Mouse (Mus musculus): ENCODE measurements at regions not wholly inside any gene's neighbourhood (a gene's known extent, or its start where the extent isn't known, plus 50 kb on each side); places are given as distances from the start of the nearest gene placed in this dataset.

GRCm38 (mm10) chr10:39261174-39262145 lies 97.9 kb upstream of the Ccn6 start:
- peak; percentile 54 for DNase-seq (ENCODE audit: low spot score)
- 50% methylated on average over 8 of the region's 8 CpGs for WGBS

DNA sequence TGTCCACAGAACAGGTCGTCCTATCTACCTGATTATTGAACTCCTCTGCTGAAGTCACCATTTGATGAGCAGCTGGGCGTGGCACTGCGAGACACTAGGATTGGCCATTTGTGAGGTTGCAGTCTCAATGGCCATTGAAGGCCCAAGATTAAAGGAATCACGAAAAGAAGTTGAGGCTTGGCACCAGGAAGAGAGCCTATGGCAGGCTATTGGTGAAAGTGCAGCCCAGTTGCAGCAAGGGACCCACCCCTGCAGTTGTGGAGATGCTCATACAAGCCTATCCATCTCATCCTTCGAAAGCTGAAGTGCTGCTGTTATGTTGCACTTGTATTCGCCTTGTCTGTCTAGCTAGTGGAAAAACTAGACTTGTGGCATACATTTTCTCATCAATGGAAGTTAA lies 96.5 kb upstream of the Ccn6 start:
- H3K4me1 ChIP-seq (ENCODE audit: control insufficient read depth, insufficient read depth, low read length): peaks cover 20% of the 10 kb centered on the region
- H3K27me3 ChIP-seq (replicated peaks; ENCODE audit: control insufficient read depth, insufficient read depth, low read length): no peaks in the 10 kb centered on the region
- H3K27ac ChIP-seq (ENCODE audit: low read depth, low read length): no peak overlapping the region
- H3K4me3 ChIP-seq (ENCODE audit: low read depth, low read length): no peak overlapping the region
- ATAC-seq (no peak), DNase-seq (ENCODE audit: low spot score) (no peak)
- WGBS: 69% methylated on average over 6 of the region's 6 CpGs
- H3K9ac ChIP-seq (ENCODE audit: low read length): no peak overlapping the region
- H3K36me3 ChIP-seq (ENCODE audit: control insufficient read depth, insufficient read depth, low read length): no peaks in the 10 kb centered on the region
- no peak overlapping the region for H3K4me2 ChIP-seq (ENCODE audit: low read length)
- no peaks in the 10 kb centered on the region for H3K9me3 ChIP-seq (replicated peaks; ENCODE audit: control insufficient read depth, low read length)

More at GRCm38 (mm10) chr10:39261174-39262145, 97.9 kb upstream of the Ccn6 start:
- H3K36me3 ChIP-seq (ENCODE audit: control insufficient read depth, insufficient read depth, low read length): no peaks in the 10 kb centered on the region
- H3K4me2 ChIP-seq (ENCODE audit: low read length): no peak overlapping the region
- H3K27ac ChIP-seq (ENCODE audit: low read depth, low read length): peak overlapping the region; percentile 44; the same call in 1 of the 2 replicates
- peak; percentile 64 for ATAC-seq
- H3K9me3 ChIP-seq (replicated peaks; ENCODE audit: control insufficient read depth, low read length): no peaks in the 10 kb centered on the region
- no peaks in the 10 kb centered on the region for H3K27me3 ChIP-seq (replicated peaks; ENCODE audit: control insufficient read depth, insufficient read depth, low read length)
- no peak overlapping the region for H3K9ac ChIP-seq (ENCODE audit: low read length)
- H3K4me1 ChIP-seq (ENCODE audit: control insufficient read depth, insufficient read depth, low read length): peaks cover 23% of the 10 kb centered on the region
- H3K4me3 ChIP-seq (ENCODE audit: low read depth, low read length): no peak overlapping the region

DNA sequence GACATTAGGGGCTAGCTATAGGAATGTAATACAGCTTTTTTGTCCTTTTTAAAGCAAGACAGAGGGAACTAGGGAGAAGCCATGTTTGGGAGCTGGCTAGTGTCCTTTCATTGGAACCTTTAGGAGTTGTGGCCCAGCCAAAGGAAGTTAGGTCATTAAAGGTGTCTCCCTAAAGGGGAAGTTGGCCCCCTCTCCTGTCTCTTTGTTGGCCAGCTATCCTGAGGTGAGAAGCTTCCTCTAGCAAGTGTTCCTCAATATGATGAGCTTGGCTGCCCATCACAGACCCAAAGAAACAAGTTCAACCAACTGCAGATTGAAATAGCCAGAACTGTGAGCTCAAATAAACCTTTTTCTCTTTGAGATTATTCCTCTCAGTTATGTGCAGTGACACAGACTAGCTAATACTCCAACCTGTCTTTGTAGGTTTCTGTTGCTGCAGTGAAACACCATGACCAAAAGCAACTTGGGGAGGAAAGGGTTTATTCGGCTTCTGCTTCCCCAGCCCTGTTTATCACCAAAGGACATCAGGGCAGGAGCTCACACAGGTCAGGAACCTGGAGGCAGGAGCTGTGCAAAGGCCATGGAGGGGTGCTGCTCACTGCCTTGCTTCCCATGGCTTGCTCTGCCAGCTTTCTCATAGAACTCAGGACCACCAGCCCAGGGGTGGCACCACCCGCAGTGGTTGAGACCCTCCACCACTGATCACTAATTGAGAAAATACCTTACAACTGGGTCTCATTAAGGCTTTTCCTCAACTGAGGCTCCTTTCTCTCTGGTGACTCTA lies 94.0 kb upstream of the Ccn6 start:
- H3K27ac ChIP-seq (ENCODE audit: low read depth, low read length): no peak overlapping the region
- no peak overlapping the region for H3K4me3 ChIP-seq (ENCODE audit: low read depth, low read length)
- DNase-seq (ENCODE audit: low spot score) (no peak), ATAC-seq (no peak)
- no peaks in the 10 kb centered on the region for H3K9me3 ChIP-seq (replicated peaks; ENCODE audit: control insufficient read depth, low read length)
- H3K36me3 ChIP-seq (ENCODE audit: control insufficient read depth, insufficient read depth, low read length): no peaks in the 10 kb centered on the region
- no peaks in the 10 kb centered on the region for H3K27me3 ChIP-seq (replicated peaks; ENCODE audit: control insufficient read depth, insufficient read depth, low read length)
- peaks cover 18% of the 10 kb centered on the region for H3K4me1 ChIP-seq (ENCODE audit: control insufficient read depth, insufficient read depth, low read length)
- no peak overlapping the region for H3K4me2 ChIP-seq (ENCODE audit: low read length)
- 100% methylated on average over 2 of the region's 2 CpGs for WGBS
- H3K9ac ChIP-seq (ENCODE audit: low read length): no peak overlapping the region

DNA sequence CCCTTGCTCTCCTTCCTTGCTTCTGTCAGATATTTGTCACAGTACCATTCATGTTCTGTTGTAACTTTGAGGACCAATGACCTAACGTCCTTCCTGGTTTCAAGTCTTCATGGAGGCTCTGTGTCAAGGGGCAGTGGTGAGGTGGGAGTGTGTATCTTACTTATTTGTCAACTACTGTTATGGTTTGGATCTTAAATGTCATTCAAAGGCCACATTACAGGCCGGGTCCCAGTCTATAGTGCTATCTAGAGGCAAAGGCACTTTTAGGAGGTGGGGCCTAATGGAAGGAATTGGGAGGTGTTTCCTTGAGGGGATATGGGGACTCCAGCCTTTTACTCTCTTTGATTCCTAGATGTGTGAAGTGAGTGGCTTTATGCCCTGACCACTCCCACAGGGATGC lies 91.0 kb upstream of the Ccn6 start:
- DNase-seq (ENCODE audit: low spot score): no peak

DNA sequence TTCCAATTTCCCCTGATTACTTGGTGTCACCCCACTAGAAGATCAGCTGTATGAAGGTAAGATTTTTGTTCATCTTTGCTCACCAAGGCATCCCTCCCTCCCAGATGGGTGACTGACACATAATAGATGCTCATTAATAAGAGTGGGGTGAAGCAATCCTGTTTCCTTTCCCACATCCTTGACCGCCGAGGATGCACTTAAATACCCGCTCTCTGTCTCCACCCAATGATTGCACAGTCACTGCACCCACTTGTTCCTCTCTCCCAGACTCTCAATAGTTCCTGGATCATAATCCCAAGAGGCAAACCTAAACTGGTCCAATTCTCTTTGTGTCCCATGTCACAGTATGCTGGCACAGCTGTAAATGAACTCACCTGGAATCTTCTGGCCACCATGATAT lies 86.4 kb upstream of the Ccn6 start:
- Histone ChIP-seq H3K4me2 (ENCODE audit: low read length) (no peak overlapping the region), H3K36me3 (ENCODE audit: control insufficient read depth, insufficient read depth, low read length) (no peaks in the 10 kb centered on the region), H3K27ac (ENCODE audit: low read depth, low read length) (no peak overlapping the region), H3K4me1 (ENCODE audit: control insufficient read depth, insufficient read depth, low read length) (no peaks in the 10 kb centered on the region), H3K9ac (ENCODE audit: low read length) (no peak overlapping the region), H3K4me3 (ENCODE audit: low read depth, low read length) (no peak overlapping the region), H3K27me3 (replicated peaks; ENCODE audit: control insufficient read depth, insufficient read depth, low read length) (no peaks in the 10 kb centered on the region), H3K9me3 (replicated peaks; ENCODE audit: control insufficient read depth, low read length) (no peaks in the 10 kb centered on the region)
- no peak for DNase-seq (ENCODE audit: low spot score)
- 82% methylated on average over 3 of the region's 3 CpGs for WGBS
- ATAC-seq: no peak

More for the DNA sequence above, 91.0 kb upstream of the Ccn6 start:
- no peak overlapping the region for H3K4me2 ChIP-seq (ENCODE audit: low read length)
- no peak for ATAC-seq
- H3K4me1 ChIP-seq (ENCODE audit: control insufficient read depth, insufficient read depth, low read length): no peaks in the 10 kb centered on the region
- no peaks in the 10 kb centered on the region for H3K27me3 ChIP-seq (replicated peaks; ENCODE audit: control insufficient read depth, insufficient read depth, low read length)
- no peaks in the 10 kb centered on the region for H3K9me3 ChIP-seq (replicated peaks; ENCODE audit: control insufficient read depth, low read length)
- H3K4me3 ChIP-seq (ENCODE audit: low read depth, low read length): no peak overlapping the region
- no peak overlapping the region for H3K9ac ChIP-seq (ENCODE audit: low read length)
- H3K27ac ChIP-seq (ENCODE audit: low read depth, low read length): no peak overlapping the region
- WGBS: 90% methylated on average over 2 of the region's 2 CpGs
- H3K36me3 ChIP-seq (ENCODE audit: control insufficient read depth, insufficient read depth, low read length): no peaks in the 10 kb centered on the region

DNA sequence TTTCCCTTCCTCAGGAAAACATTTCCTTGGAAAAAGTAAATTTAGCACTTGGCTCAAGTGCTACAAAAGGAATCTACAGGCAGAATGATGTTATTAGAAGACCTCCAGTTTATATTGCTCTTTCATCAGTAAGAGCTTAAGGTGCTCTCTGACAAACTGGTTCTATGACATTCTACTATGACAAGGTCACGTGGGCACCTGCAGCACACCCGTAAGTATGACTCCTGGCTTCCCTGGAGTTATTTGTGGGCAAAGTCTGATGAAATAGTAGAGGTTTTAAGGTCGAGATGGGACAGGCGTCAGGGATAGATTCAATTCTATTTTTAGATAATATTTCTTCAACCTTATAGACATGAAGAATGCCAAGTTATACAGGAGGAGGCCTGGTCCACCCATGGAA lies 84.9 kb upstream of the Ccn6 start:
- no peak for ATAC-seq
- Histone ChIP-seq H3K36me3 (ENCODE audit: control insufficient read depth, insufficient read depth, low read length) (no peaks in the 10 kb centered on the region), H3K9ac (ENCODE audit: low read length) (no peak overlapping the region), H3K27me3 (replicated peaks; ENCODE audit: control insufficient read depth, insufficient read depth, low read length) (no peaks in the 10 kb centered on the region), H3K4me3 (ENCODE audit: low read depth, low read length) (no peak overlapping the region), H3K27ac (ENCODE audit: low read depth, low read length) (no peak overlapping the region), H3K4me1 (ENCODE audit: control insufficient read depth, insufficient read depth, low read length) (no peaks in the 10 kb centered on the region), H3K4me2 (ENCODE audit: low read length) (no peak overlapping the region), H3K9me3 (replicated peaks; ENCODE audit: control insufficient read depth, low read length) (no peaks in the 10 kb centered on the region)
- 88% methylated on average over 4 of the region's 4 CpGs for WGBS
- DNase-seq (ENCODE audit: low spot score): no peak

DNA sequence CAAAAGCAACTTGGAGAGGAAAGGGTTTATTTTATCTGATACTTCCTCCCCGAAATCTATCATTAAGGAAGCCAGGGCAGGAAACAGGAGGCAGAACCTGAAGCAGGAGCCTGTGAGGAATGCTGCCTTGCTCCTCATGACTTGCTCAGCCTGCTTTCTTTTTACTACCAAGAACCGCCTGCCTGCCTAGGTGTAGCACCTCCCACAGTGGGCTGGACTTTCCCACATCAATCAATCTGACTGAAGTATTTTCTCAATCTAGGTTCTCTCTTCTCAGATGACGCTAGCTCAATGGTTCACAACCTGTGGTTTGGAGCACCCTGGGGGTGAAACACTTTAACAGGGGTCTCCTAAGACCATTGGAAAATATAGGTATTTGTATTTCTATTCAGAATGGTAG lies 83.4 kb upstream of the Ccn6 start:
- Histone ChIP-seq H3K4me3 (ENCODE audit: low read depth, low read length) (no peak overlapping the region), H3K9ac (ENCODE audit: low read length) (no peak overlapping the region), H3K27me3 (replicated peaks; ENCODE audit: control insufficient read depth, insufficient read depth, low read length) (no peaks in the 10 kb centered on the region), H3K27ac (ENCODE audit: low read depth, low read length) (no peak overlapping the region), H3K9me3 (replicated peaks; ENCODE audit: control insufficient read depth, low read length) (no peaks in the 10 kb centered on the region), H3K36me3 (ENCODE audit: control insufficient read depth, insufficient read depth, low read length) (no peaks in the 10 kb centered on the region), H3K4me1 (ENCODE audit: control insufficient read depth, insufficient read depth, low read length) (no peaks in the 10 kb centered on the region), H3K4me2 (ENCODE audit: low read length) (no peak overlapping the region)
- 55% methylated on average over 3 of the region's 3 CpGs for WGBS
- ATAC-seq: no peak
- DNase-seq (ENCODE audit: low spot score): no peak

DNA sequence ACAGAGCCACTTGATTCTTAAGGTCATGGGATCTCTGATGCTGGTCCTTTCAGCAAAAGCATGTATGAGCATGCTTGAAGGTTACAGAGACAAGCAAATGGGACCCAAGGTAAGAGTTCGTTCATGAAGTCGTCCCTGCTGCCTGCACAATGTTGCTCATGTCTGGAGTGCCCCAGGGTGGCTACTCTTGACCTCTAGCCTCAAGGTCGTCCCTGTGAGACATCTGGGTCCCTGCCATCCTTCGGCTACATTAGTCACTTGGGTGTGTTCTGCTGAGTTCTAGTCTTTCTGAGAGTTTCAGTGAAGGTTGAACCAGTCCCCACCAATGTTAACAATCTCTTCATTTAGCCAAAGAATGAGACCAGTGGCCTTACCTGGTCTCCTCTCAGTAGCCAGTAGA lies 81.5 kb upstream of the Ccn6 start:
- Histone ChIP-seq H3K36me3 (ENCODE audit: control insufficient read depth, insufficient read depth, low read length) (no peaks in the 10 kb centered on the region), H3K9ac (ENCODE audit: low read length) (no peak overlapping the region), H3K27me3 (replicated peaks; ENCODE audit: control insufficient read depth, insufficient read depth, low read length) (no peaks in the 10 kb centered on the region), H3K4me1 (ENCODE audit: control insufficient read depth, insufficient read depth, low read length) (0 out of 2 replicates have a peak, but pooled peaks cover 1% of the 10 kb centered on the region), H3K27ac (ENCODE audit: low read depth, low read length) (no peak overlapping the region), H3K4me2 (ENCODE audit: low read length) (no peak overlapping the region), H3K9me3 (replicated peaks; ENCODE audit: control insufficient read depth, low read length) (no peaks in the 10 kb centered on the region), H3K4me3 (ENCODE audit: low read depth, low read length) (no peak overlapping the region)
- no peak for DNase-seq (ENCODE audit: low spot score)
- WGBS: 81% methylated on average over 4 of the region's 4 CpGs
- ATAC-seq: no peak

DNA sequence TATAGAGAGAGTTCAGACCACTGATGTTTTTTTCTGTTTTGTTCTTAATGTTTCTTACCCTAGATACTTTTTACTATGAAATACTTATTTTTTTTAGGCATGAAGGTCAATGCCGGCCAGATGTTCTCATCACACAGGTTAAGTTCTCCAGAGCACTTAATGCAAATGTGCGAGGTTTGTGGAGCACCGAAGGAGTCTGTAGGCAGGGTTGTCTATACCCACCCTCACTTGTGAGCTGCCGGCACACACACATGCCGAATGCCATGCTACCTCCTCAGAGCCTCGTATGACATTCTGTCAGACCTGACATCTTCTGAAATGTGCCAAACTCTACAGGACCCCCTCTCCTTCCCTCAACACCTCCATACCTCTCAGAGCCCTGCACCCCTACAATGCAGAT lies 80.5 kb upstream of the Ccn6 start:
- H3K36me3 ChIP-seq (ENCODE audit: control insufficient read depth, insufficient read depth, low read length): no peaks in the 10 kb centered on the region
- no peak overlapping the region for H3K4me3 ChIP-seq (ENCODE audit: low read depth, low read length)
- no peak for ATAC-seq
- WGBS: 92% methylated on average over 6 of the region's 6 CpGs
- no peak overlapping the region for H3K9ac ChIP-seq (ENCODE audit: low read length)
- no peaks in the 10 kb centered on the region for H3K27me3 ChIP-seq (replicated peaks; ENCODE audit: control insufficient read depth, insufficient read depth, low read length)
- no peaks in the 10 kb centered on the region for H3K9me3 ChIP-seq (replicated peaks; ENCODE audit: control insufficient read depth, low read length)
- peaks cover 10% of the 10 kb centered on the region; the same call in 1 of the 2 replicates for H3K4me1 ChIP-seq (ENCODE audit: control insufficient read depth, insufficient read depth, low read length)
- no peak overlapping the region for H3K27ac ChIP-seq (ENCODE audit: low read depth, low read length)
- no peak overlapping the region for H3K4me2 ChIP-seq (ENCODE audit: low read length)
- DNase-seq (ENCODE audit: low spot score): no peak
